Mouse (Mus musculus) layer of hippocampus, adult 2 months (tissue): ENCODE measurements around the gene Pde6h. TPM values are rescaled to one million over a fixed set of nuclear protein-coding genes. Genes with fewer than 3 reads are reported as not detected.

Source experiments
- DNase-seq, 2 experiments: peaks; one replicate each; pipeline ENCODE4 v3.0.0; 2022; ENCODE audit warnings: low spot score in 2 of 2
- H3K27ac ChIP-seq: fragments of 200-600 bp; 2 replicates; pipeline ENCODE4 v1.8.1; 2022
- H3K4me3 ChIP-seq: fragments of 200-600 bp; 2 replicates; pipeline ENCODE4 v1.8.1; 2022; ENCODE audit warnings: mild to moderate bottlenecking
- CTCF ChIP-seq: fragments of 200-600 bp; conservative IDR thresholded peaks from 2 replicates; pipeline ENCODE4 v1.8.1; 2022; ENCODE audit warnings: antibody characterized with exemption, mild to moderate bottlenecking, moderate library complexity
- total RNA-seq, 2 experiments: library from RNA; stranded (reverse); gene quantifications; 2 replicates each; pipeline ENCODE4 v1.2.3; 2021

The Pde6h gene
- total RNA-seq, 2 experiments from 2014 or later = 0.44 to 0.61 TPM

- no peak for TF ChIP-seq CTCF
- Histone ChIP-seq H3K4me3 (no peak overlapping the region), H3K27ac (no peak overlapping the region)
- no peak for DNase-seq
Measured at GRCm38 (mm10) chr6:136917885-136918284, 5.7 kb upstream of the Pde6h start.

DNA sequence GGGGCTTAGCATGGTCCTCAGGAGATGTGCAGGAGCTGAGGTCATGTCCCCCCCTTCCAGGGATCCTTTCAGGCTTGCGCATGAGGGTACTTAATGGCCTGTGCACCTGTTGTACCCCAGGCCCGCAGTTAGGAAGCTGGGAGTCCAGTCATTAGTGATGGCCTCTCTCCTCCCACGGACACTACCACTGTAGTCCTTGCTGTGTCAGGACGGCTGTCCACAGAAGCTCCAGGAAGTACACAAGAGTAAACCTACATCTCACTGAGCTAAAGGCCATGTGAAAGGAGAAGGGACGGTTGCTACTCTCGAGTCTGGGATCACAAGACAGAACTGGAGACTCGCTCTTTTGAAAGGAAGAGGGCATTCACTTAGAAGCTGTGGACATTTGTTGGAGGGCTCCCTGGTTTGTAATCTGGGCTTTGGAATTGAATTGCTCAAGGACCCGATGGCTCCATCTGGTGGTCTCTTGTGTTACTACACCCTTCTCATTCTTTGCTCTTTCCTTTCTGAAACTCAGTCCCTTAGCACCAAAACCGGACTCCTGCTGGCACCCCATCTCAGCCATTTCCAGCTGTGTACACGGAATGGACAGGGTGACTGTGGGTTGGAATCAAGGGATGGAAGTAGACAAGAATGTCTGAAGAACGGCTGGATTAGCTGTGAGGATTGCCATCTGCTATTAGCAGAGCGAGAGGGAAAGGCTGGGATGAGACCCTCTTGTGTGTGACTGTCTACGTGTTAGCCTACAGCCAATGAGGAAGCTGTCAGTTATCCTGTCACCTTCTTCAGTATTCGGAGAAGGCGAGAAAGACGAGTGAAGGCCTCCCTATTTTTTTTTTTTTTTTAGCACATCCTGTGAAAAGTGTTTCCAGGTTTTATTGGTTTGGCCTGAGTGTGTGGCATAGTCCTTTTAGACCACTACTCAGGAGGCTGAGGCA lies 3.0 kb upstream of the Pde6h start:
- TF ChIP-seq CTCF = peak; percentile 93
- Histone ChIP-seq H3K4me3 (no peak overlapping the region), H3K27ac (no peak overlapping the region)

GRCm38 (mm10) chr6:136921601-136922000 lies 2.0 kb upstream of the Pde6h start:
- Histone ChIP-seq H3K27ac (no peak overlapping the region), H3K4me3 (no peak overlapping the region)
- DNase-seq = peak; percentile 53 to 58
- no peak for TF ChIP-seq CTCF

More for the DNA sequence above, 3.0 kb upstream of the Pde6h start:
- peak; percentile 66 to 84 for DNase-seq

DNA sequence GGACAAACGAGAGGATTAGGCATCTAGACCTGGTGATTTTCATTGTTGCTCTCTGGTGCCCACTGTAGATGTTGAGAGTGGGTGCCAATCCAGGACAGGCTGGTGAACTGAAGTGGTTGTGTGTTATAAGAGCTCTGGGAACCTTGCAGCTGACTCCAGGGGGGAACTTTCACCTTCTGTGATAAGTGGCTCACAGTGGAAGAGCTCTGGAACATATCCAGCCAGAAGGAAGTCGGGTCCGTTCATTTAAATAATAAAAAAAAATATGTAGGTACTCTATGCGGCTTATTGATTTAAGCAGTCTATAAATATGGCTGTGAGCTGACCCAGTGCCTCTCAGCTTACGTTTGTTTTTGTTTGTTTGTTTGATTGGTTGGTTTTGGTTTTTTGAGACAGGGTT lies 1.6 kb upstream of the Pde6h start, which contains the start of gene Erp27:
TSS of gene Erp27 (minus strand) at position 101 of the 400 bp plus-strand sequence.
- DNase-seq = no peak
- Histone ChIP-seq H3K4me3 (no peak within 1 kb of the TSS), H3K27ac (no peak within 1 kb of the TSS)
- no peak for TF ChIP-seq CTCF

- no peak for TF ChIP-seq CTCF
- no peak for DNase-seq
- Histone ChIP-seq H3K4me3 (no peak overlapping the region), H3K27ac (no peak overlapping the region)
Measured at GRCm38 (mm10) chr6:136922871-136923270, 761 bp upstream of the Pde6h start.

- H3K27ac ChIP-seq = no peak overlapping the region
- H3K4me3 ChIP-seq = no peak overlapping the region
- no peak for DNase-seq
- no peak for TF ChIP-seq CTCF
Measured at GRCm38 (mm10) chr6:136925049-136925448, 1.4 kb downstream of the Pde6h start.

GRCm38 (mm10) chr6:136927626-136928025 lies 4.0 kb downstream of the Pde6h start:
- no peak for TF ChIP-seq CTCF
- Histone ChIP-seq H3K27ac (no peak overlapping the region), H3K4me3 (no peak overlapping the region)
- DNase-seq = no peak

DNA sequence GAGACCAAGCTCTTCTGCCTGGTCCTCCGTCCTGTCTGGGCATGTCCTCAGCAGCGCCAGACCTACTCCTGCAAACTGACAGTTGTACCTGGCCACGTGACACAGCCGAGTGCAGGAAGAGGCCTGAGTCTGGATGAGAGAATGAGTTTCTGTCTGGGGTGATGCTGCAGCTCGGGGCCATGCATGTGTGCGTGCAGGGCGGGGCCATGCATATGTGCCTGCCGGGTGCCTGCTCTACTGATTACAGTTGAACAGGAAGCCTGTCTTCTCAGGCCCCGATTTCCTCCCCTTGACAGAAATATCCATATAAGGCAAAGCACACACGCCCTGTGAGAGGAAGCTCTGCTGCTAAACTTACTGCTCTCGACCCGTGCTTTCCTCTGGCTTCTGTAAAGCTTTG lies 7.0 kb downstream of the Pde6h start:
- Histone ChIP-seq H3K4me3 (no peak overlapping the region), H3K27ac (no peak overlapping the region; the same call in 1 of the 2 replicates)
- no peak for TF ChIP-seq CTCF
- no peak for DNase-seq

DNA sequence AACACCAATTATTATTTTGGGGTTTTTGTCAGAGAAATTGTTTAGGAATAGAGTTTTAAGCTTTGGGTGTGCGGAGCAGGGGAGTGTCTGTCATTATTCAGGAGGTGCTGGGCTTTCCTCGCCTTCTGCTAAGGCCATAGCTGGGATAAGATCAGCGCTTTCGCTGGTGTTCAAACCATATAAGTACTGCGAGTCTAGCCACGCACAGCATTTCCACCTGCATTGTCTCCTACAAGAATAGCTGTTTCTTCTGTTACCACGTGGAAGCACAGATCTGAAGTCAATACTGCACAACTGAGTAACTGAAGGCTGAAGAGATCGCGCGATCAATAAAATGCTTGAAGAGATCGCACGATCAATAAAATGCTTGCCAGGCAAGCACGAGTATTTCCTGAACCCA lies 7.6 kb downstream of the Pde6h start:
- Histone ChIP-seq H3K4me3 (no peak overlapping the region), H3K27ac (peak overlapping the region; percentile 53; the same call in 1 of the 2 replicates)
- TF ChIP-seq CTCF = no peak
- DNase-seq = no peak

DNA sequence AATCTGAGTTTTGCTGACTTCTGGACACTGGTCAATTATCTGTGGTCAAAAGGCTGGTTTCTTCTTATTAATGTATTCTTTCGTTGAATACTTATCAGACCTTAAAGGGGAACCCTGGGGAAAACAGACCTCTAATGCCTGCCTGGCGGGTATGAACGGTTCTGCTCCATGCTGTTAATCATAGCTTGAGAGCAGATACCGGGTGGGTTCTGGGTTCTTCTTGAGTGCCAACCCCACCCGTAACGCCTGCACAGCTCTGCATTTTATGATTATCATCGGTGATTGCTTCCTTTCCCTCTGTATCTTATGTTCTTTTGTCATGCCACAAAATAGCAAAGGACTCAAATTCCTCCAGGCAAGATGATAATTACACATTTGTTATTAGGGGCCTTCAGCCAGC lies 10.4 kb downstream of the Pde6h start:
- TF ChIP-seq CTCF = no peak
- Histone ChIP-seq H3K27ac (no peak overlapping the region), H3K4me3 (no peak overlapping the region)
- DNase-seq = no peak

- no peak overlapping the region for H3K4me3 ChIP-seq
- no peak overlapping the region for H3K27ac ChIP-seq
- no peak for TF ChIP-seq CTCF
- DNase-seq = no peak
Measured at GRCm38 (mm10) chr6:136935233-136935632, 11.6 kb downstream of the Pde6h start.

GRCm38 (mm10) chr6:136936361-136936760 lies 12.7 kb downstream of the Pde6h start:
- DNase-seq = no peak
- no peak for TF ChIP-seq CTCF
- Histone ChIP-seq H3K27ac (no peak overlapping the region), H3K4me3 (no peak overlapping the region)

- Histone ChIP-seq H3K4me3 (no peak overlapping the region), H3K27ac (no peak overlapping the region)
- no peak for TF ChIP-seq CTCF
- DNase-seq = no peak
Measured at GRCm38 (mm10) chr6:136937117-136937516, 13.5 kb downstream of the Pde6h start.
